Mouse (Mus musculus): Measurements from ENCODE around the gene Klk1b22.
"Not testable (repeated sequence)": the region's sequence is repeated elsewhere in the genome, so short reads cannot be mapped to it uniquely, and the experiment has no call there.

Gene Klk1b22

DNA sequence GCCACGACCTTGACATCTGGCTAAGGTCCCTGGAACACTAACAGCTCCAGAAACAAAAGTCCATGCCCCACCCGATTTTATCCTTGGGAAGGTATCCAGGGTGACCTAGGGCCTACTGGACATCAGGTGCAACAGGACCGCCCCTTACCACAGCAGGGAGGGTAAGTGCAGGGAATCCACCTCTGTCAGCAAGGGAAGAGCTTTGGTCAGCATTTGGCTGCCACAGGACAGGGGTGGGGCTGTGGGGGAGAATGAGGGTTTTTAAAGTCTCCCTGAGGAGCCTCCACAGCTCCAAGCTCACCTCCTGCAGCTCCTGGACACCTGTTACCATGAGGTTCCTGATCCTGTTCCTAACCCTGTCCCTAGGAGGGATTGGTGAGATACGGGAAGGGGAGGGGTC, at the start of gene Klk1b22:
TSS of gene Klk1b22 (plus strand) at position 301 of the 400 bp plus-strand sequence.
- no peak for DNase-seq

DNA sequence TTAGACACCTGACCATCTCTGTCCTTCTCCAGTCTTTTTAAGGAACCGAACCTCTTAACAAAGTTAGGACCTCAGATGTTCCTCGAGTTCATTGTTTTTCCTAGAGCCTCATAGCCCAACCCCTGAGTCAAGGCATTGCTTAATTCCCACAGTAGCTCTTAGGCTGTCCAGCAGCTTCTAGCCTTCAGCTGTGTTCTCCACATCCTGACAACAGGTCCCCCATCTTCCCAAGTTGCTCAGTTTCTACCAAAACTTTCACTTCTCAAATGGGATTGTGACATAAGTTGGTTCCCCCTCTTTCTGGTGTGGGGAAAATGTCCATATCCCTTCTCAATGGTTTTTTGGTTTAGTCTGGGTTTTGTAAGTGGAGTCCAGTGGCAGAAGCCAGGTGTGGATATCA, 40.4 kb upstream of the Klk1b22 start:
- no peak for DNase-seq

DNA sequence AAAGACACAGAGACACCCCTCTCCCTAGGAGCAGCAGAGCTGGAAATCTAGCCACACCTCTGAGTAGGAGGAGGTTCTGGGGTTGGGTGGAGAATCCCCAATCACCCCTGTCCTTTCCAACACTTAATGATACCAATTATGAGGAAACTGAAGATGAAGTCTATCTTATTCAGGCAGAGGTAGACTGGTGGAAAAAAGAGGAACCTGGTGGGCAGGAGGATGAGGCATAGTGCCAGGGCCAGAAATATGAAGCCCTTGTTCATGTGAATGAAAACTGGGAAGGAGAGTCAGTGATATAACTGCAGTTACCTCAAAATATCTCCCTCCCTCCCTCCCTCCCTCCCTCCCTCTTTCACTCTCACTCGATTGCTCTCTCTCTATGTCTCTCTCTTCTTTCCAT, 34.8 kb upstream of the Klk1b22 start:
- no peak for DNase-seq

DNA sequence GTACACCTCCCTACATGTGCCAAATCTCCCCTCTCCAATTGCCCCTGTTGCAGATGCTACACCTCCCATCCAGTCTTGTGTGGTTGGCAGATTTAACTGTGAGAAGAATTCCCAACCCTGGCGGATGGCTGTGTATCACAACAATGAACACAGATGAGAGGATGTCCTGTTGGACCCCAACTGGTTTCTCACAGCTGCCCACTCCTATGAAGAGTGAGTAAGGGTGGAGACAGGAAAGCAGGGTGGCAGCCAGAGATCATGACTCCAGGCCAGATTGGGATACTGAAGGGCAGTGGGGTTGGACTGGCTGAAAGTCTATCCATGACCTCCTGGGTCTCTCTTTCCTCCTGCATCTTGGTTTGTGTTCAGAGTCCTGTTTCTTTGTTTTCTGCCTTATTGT, 16.4 kb upstream of the Klk1b22 start:
- no peak for DNase-seq

DNA sequence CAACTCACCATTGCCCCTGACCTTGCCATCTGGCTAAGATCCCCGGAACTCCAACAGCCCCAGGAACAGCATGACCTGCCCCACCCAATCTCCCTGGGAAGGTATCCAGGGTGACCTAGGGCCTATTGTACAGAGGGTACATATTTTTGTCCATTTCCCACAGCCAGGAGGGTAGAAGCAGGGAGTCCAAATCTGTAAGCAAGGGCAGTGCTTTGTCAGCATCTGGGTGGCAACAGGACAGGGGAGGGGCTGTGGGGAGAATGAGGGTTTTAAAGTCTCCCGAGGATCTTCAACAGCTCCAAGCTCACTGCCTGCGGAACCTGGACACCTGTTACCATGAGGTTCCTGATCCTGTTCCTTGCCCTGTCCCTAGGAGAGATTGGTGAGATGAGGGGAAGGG, 10.4 kb upstream of the Klk1b22 start, which contains the start of gene Klk1b21:
TSS of gene Klk1b21 (plus strand) at position 301 of the 400 bp plus-strand sequence.
- not testable (repeated sequence) for DNase-seq

DNA sequence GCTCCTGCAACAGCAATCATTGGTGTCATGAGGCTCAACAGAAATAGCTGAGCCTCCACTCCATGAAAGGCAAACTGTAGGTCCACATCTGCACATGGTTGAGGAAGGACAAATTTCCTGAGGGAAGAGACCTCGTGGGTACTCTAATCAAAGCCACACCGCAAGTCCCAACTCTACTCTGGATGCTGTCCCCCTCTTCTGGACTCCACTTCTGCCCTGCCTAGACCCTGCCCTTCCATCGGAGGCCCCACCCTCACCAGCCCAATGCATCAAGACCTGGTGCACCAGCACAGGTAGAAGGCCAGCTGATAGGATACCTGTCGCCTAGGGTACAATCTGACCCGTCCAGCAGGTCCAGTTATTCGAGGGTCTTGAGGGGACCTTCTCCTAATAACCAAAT, 11.0 kb downstream of the Klk1b22 start:
- DNase-seq: no peak

DNA sequence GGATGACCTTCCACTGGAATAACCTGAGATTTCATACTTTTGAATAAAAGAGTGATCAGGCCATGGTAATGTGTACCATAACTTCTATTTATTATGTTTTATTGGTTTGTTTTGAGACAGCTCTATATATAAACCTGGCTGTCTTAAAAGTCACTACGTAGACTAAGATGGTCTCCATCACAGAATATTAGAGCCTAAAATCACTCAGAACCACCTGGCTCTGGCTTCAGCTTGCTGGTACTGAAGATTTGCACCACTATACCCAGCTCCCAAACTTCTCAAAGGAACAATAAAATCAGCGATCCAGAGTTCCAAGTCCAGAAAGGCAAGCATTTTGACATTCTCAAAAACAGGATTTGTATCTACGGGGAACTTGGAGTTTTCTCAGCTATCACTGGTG, 24.0 kb downstream of the Klk1b22 start, which contains the start of gene Klk1b16:
TSS of gene Klk1b16 (plus strand) at position 301 of the 400 bp plus-strand sequence.
- DNase-seq: no peak

Measured in cerebellum, postnatal 36 days (tissue).